Mouse (Mus musculus) right cerebral cortex, adult 2 months (tissue): ENCODE measurements around the gene Cyfip2.

Source experiments
- DNase-seq, 2 experiments: peaks; one replicate each; pipeline ENCODE4 v3.0.0; 2021 to 2022; ENCODE audit warnings: low spot score in 2 of 2

Gene Cyfip2

DNA sequence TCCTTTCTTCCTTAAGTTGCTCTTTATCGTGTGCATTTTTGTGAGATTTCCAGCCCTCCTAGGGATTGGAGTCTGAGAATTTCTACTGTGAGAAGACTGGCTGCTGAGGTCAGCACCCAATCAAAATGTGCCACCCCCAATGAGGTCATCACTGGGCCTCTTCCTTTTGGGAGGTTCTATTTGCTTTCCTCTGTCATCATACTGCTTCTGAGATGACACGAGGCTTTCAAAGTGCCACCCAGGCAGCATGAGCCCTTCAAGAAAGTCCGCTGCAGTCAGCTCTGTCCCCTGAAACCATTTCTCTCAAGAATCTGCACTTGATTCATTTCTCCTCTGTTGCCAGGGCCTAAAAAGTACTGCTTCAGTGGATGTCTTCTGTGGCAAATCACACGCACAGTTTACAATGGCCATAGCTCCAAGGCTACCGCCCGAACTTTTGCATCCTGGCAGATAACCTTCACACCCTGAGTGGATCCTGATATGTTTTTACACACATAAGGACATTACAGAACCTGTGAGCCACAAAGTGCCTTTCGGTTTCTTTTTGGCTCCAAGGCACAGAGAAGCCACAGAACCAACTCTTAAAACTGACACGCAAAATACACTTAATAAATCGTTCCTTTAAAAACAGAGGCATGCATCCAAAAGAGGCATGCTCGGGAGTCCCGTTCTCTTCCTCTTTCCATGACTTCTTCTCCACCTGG is 4.2 kb downstream of the Cyfip2 start:
- no peak for DNase-seq

DNA sequence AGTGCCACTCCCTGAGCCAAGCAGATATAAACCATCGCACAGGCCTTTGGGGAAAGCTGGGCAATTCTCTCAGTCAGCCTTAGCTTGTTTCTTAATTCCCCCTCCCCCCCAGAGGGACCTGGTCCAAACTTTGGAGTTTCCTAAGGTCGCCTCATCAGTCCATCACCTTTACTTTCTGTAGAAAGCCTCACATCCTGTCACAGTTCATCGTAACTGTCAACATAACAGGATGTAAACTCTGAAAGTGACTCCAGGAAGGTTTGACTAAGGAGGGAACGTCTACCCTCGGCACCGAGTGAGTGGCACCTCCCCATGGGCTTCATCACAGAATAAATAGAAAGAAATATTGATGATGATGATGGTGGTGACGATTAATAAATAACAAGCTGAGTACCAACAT is 4.9 kb downstream of the Cyfip2 start:
- no peak for DNase-seq

DNA sequence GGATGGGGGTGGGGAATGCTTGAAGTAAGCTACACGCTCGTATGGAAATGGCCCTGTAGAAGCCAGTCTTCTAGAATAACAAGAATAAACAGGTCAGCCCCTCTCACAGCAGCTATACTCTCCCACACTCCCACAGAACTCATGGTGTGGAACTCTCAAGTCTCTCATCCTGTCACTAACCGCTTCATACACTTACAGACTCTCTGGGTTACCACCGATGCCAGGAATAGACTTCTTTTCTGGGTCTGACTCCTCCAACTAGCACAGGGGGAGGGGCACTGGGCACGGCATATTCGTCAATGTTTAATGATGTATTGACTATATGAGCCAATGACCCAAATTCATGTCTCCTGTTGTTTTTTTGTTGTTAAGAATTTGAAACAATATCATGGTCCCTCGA is 5.9 kb downstream of the Cyfip2 start:
- no peak for DNase-seq

DNA sequence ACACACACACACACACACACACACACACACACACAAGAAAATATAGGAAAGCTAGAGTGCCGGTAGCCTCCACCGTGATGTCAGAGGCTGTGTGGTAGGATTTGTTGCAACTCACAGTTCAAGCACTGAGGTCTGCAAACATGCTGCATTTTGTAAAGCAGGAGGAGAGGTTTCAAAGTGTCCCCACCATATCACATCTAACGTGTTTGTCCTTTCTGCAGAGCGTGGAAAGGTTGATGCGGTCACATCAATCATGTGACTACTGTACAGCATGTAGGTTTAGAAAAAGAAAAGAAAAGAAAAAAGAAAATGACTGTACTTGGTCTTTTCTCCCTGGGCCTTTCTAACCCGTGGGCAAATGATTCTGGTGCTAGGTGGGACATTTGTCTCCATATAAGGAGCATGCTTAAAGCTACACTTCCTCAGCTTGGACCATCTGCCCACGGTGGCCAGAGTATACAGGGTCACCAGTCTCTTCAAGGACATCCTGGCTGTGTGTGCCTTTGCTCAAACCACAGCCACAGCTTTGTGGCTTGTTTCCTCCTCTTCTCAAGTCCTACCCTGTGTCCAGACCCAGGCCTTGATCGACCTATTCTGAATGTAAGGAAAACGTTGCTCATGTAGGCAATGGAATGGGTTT is 6.7 kb downstream of the Cyfip2 start:
- no peak for DNase-seq

DNA sequence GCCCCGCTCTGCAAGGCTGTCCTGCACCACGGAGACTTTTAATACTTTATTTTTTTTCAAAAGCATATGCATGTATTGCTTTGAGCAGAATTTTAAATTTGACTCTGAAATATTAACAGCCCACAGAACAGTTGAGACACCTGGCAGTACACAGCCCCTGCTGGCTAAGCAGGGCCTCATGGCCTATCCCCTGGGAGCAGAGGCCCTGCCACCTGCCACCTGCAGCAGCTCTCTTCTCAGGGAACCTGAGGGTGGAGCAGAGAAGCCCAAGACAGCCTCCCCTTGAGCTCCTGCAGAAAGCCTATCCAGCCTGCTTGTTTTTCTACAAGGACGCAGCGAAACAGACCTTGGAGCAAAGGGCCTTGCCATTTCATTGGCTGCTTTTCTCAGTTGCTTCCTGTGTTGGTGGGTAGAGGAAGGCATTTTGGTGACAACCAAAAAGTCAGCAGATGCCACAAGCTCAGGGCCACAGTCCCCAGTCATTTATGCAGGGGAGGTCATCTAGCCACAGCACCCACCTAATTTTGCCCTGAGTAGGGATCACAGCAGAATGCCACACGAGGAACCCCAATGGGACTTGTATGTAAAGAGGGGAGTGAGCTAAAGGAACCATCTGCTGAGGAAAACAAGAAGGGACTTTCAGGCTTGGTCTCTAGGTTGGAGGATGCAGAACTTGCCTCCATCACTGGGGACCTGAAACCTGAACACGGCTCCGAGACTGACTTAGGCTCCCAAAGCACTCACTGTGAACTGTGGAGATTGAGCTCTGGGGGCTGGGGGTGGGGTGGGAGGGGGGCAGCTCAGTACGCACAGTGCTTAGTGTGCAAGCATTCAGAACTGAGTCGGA is 7.6 kb downstream of the Cyfip2 start:
- DNase-seq = no peak

DNA sequence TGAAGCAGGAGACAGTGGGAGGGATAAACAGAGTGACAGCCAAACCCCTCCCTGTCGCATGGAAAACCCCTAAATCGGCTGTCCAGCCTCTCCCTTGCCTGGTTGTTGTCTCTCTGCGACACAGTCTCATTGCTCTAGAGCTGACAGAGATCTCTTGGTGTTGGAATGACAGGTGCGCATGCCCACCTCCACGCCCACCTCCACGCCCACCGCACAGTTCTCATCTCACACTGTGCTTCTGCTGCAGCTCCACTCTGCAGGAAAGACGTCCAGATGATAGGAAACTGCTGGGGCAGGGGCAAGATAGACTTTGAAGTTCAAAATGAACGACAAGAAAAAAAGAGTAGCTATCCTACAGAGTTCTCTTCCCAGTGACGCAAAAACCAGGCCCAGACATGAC is 8.6 kb downstream of the Cyfip2 start:
- no peak for DNase-seq

DNA sequence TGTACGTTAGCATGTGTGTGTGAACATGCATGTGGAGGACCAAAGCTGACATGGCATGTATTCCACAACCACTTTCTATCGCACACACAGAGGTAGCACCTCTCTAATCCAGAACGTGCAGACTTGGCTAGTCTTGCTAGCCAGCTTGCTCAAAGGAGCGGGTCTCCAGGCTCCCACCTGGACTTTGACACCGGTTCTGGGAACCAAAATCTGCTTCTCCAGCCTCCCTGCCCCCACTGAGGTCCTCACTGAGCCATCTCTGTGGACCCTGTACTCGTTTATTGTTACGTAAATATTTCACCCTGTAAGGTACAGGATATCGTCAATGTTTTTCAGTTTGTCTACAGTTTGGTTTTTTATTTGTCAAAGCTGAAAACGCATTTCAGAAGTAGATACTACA is 10.2 kb downstream of the Cyfip2 start:
- no peak for DNase-seq

DNA sequence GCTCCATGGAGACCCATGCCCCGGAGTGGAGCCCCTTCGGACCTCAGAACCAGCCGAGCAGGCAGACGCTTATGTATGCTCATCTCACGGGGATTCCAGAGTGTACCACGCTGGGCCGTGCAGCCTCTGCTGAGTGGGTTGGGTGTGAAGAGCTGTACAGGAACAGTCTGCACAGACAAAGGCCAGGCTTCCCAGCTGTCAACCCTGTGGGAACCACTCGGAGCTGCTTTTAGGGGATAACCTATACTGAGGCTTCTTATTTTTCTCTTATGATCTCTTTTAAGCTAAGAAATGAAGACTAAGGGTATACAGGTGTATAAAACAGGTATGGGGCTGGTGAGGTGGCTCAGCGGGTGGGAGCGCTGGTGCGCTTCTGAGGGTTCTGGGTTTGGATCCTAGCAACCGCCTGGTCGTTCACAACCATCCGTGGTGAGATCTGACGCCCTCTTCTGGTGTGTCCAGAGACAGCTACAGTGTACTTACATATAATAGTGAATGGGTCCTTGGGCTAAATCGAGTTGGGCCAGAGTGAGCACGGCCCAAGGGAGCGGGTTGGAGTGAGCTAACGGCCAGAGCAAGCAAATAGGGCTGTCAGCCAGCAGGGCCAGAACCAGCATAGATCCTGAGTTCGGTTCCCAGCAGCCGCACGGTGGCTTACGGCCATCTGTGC is 10.9 kb downstream of the Cyfip2 start:
- peak; percentile 69 to 78 for DNase-seq

DNA sequence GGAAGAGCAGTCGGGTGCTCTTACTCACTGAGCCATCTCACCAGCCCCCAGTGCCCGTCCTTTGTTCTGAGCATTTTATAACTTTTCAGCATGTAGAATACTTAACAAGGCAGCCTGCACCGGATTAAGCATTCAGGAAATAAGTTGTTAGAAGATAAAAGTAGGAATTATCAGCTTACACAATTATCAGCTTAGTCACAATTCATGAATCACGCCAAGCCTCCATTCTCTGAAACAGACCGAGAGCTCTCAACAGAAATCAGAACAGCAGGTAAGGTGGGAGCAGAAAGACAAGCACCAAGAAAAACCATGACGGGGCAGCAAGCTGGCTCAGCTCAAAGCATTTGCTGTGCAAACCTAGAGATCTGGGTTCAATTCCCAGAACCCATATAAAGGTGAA is 12.8 kb downstream of the Cyfip2 start:
- peak in 1 of 2 experiments; percentile 46 for DNase-seq

DNA sequence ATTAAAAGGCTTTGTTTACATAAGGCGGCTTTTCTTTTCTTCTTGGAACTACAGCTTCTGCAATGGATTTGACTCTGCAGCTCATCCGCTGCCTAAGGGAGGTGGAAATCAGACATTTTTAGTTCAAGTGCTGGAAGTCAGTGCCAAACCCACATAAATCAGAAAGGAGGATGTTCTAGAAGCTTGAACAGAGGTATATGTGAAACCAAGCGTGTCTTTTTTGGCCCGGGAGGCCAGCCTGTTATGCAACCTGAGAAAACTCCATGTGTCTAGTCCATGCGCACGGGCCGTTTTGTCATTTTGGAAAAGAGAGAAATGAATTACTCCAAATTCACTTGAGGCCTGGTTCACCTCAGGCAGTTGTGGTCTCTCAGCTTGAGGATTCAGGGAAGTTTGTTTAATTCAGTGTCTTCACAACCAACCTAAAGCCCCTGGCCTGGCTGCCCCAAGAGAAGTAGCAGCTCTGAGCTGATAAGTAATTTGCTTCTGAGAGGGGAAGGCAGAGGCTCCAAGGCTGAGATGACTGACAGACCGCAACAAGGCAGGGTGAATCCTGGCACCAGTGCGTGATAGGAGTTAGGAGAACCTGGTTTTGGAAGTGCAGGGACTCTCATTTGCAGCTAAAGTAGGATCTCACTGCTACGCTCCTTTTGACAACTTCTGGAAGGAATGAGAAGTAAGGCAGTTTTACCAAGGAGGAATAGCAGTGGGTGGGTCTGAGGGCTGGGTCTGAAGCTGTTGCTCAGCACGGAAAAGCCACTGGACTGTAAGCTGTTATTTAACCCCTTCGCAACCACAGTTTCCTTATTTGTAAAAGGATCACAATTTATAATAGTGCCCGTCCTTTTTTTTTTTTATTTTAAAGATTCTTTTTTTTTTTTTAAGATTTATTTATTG is 13.5 kb downstream of the Cyfip2 start:
- DNase-seq = peak in 1 of 2 experiments; percentile 59

DNA sequence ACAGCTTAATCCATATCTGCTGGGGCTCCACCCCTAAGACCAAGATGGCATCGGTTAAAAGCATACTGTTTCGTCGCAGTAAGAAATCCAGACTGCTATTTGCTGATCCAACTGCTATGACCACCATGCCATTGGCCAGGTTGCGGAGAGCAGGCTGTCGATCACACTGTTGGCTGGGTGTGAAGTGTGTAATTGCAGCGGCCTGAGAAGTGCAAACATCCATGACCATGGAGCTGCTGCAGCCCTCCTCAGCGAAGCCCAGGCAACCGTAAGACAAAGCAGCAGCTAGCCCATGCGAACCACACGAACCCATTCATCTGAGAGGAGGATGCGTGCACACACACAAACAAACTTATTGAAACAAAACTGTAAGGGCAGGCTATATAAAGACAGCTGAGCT is 18.3 kb downstream of the Cyfip2 start:
- DNase-seq = no peak

DNA sequence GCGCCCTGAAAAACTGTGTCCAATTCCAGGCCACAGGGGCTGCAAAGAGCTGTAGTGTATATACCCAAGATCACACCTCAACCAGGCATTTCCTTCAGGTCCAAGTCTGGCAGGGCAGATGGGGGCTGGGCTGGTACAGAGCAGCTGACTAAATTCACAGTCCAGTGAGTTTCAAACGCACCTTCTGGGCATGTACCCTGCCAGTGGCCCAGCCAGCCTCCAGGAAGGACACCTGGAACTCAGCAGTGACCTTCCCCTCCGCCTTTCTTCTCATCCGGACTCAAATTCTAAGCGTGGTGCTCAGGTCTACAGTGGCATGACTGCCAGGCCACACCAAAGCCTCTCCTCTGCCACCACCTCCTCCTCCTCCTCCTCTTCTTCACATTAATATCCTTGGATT is 19.2 kb downstream of the Cyfip2 start:
- DNase-seq = no peak

DNA sequence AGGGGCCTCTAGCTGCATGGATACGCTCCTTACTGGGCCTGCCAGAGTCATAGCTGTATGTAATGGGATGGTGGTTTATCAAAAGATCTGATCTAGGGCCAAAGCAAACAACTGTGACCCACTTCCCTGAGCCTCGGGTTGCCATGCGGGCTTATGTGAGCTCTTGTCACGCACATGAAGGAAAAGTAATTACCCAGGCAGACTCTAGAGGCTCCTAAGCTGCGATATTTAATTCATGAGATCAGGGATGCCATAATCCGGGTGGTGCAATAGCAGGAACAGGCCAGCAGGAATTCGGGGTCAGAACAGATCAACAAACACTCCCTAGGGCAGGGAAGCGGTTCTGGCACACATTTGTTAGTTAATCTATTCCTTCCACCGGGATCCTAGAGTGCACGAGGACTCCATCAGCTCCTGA is 21.7 kb downstream of the Cyfip2 start:
- DNase-seq = no peak

DNA sequence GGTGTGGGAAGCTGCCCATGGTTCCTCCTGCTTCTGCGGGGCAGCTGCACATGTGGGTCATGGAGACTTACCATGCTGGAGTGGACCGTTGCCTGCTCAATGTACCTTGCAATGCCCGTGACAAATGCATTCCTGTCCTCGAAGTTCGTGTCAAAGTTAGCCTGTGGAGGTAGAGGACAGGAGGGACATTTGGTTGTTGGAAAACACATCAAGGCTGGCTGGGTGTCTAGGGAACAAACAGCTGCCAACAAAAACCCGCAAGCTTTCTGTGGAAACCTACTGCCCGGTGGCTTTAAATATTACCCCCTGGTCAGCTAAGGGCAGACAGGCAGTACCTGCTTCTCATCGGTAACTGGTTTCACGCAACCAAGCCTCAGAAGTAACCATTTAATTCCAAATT is 23.1 kb downstream of the Cyfip2 start:
- DNase-seq = no peak

DNA sequence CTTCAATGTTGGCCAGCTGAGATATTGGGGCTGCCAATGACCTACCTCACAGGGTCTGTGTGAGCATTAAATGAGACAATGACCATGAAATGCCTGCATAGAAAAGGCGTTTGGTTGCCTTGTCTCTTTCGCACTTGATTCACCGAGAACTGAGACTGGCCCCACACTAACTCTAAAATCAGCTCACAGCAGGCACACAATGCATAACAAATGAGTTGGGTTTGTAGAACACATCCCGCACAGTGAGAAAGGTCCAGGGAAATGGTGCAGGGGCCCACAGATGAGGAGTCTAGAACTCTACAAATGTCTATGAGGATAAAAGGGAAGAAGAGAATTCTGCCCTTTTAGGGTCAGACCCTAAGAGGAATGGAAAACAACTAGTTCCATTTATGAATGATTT is 23.6 kb downstream of the Cyfip2 start:
- DNase-seq = no peak

DNA sequence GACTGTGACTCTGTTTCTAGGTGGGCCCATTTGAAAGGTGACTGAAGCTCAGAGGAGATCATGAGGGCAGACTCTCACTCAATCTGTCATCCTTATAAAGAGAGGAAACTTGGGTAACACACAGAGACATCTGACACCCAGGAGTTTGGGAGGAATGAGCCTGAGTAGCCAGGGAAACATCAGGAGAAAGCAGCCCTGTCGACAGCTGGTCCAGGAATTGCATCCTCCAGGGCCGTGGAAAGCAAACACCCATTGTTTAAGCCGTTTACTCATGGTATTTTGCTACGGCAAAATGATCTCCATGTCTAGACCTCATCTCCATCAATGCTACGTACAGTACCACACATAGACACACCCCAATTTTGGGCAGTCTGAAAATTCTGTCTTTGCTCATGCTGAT is 24.6 kb downstream of the Cyfip2 start:
- no peak for DNase-seq

DNA sequence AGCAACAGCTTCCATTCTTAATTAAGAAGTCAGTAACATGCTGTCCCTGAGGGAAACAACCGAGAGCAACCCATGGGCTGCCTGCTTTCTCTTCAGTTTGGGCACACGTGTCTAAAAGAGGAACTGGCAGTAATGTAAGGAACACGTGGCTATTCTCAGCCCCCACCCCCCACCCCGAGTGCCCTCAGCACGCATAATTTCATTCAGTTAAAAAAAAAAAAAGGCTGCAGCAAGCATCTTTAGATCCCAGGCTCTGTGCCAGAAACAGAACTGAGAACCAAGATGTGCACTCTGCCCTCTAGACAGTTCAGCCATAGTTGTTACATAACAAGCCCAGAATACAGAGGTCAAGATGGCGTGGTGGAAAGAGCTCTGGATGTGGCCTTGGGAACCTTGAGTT is 25.9 kb downstream of the Cyfip2 start:
- DNase-seq = no peak

DNA sequence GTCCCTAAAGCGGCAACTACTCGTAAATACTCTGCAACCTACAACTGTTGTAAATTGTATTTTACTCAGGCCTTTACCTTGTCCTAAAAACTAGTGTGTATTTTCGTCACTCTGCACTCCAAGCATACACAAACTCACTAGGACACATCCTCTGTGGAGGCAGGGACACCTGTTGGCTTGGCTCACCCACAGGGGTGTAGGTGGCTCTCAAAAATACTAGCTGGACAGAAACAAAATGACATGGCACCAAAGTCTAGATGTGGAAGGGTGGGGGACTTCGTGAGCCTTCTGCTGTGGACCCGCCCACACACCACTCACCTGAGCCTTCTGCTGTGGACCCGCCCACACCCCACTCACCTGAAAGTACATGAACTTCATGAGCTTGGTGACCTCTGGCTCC is 28.9 kb downstream of the Cyfip2 start:
- peak in 1 of 2 experiments; percentile 69 for DNase-seq

DNA sequence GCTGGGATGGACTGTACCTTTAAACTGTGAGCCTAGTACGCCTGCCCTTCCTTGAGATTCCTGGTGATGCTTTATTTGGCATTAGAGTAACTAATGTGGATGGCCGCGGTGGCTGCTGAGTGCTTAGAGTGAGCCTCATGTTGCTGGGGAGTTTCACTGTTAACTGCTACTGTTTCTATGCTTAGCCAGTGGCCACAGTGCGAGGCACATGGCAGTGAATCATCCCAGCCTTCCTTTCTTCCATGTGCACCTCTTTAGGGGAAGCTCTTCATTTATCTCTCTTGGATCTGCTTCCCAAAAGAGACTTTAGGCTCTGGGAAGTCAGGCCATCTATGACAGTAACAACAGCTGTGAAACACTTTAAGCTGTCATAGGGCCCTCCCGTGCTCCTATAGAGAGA is 30.0 kb downstream of the Cyfip2 start:
- peak in 1 of 2 experiments; percentile 34 for DNase-seq

DNA sequence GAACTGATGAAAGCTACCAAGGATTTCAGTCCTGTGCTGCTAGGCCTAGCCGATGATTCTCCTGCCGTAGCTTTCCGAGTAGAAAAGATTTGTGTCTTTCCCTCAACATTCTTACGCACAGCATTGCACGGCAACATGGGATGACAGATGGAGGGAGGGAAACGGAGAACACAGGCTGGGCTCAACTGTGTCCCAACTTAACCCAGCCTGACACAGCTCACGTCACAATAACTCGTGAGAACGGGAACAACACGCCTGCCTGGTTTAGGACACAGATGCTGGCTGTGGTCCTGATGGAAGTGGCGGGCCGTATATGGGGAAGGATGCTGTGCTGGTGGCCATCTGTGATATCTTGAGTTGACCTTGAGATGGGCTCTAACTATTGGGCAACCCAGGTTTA is 34.0 kb downstream of the Cyfip2 start:
- no peak for DNase-seq

DNA sequence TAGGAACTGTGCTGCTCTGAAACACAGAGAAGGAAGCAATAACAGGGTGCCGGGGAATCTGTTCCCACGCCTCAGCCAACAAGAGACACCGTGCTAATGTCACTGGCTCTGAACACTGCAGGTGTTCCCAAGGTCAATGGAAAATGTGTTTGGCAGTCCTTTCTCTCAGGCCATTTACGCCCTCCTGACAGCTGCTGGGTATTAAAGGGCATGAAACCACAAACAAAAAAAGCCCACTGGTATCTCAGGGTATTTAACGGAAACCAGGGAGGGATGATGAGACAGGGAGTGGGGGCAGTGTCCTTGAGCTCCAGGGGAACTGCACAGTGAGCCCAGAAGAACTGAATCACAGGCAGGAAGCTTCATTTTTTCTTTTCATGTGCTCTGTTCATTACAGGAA is 34.5 kb downstream of the Cyfip2 start:
- no peak for DNase-seq
